Mouse (Mus musculus) thymus, postnatal 10 days (tissue): ENCODE measurements around the gene Actg2.

Source experiments
- DNase-seq, 2 experiments: peaks; one replicate each; pipeline ENCODE4 v3.0.0; 2021; ENCODE audit warnings: low spot score in 2 of 2

Actg2 gene

DNA sequence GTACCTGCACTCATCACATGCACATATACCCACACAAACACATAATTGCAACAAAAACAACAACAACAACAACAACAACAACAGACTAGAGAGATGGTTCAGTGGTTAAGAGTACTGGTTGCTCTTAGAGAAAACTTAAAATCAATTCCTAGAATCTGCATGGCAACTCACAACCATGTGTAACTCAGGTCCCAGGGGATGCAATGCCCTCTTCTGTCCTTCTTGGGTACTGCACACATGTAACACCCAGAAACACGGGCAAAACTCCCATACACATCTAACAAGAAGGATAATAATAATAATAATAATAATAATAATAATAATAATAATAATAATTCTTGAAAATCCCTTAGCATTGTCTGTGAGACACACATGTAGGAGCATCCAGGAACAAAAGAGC, 23.6 kb downstream of the Actg2 start:
- DNase-seq, result peak; percentile 49 to 70

DNA sequence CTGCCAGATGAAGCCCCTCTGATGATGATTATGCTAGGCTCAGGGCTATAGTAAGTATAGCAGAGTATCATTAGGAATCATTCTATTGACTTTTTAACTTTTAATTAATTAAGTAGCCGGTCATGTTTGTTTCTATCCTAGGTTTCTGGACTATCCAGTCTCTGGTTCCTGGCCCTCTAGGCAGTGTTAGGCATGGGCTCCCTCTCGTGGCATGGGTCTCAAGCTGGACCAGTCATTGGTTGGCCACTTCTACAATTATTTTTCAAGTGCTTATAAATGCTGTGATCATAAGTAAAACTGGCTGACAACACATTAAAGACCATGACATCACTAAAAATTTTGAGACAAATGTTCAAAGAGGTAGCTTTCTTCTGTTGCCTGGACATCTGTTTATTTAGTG, 25.9 kb downstream of the Actg2 start:
- DNase-seq, result no peak

DNA sequence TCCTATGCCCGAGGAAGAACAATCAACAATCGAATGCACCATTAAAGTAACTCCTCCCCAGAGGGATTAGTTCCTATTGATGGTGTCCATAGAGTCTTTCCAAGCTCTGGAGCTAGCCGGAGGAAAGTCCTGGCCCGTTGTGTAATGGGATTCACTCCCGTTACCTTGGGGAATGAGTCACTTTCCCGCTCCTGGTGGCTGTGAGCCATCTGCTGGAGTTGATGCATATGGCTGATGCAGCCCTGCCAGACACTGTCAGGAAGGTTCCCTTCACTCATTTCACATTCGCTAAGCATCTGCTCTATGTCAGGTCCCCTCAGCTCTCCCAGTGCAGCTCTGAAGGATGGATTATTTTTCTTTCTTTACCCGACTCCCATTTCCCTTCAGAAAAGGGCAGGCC, 26.6 kb downstream of the Actg2 start:
- DNase-seq, result no peak

DNA sequence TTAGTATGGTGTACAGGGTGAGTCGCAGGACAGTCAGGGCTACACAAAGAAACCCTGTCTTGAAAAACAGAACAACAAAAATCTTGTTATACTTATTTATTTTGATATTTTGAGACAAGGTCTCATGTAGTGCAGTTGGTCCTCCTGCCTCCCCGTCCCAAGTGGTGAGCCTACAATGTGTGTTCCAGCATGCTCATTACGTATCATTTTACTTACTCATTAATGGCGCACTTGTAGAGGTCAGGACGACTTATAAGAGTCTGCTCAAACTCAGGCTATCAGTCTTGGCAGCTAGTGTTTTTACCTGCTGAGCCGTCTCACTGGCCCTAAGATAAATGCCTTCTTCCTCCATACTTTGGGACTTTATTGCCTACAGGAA, 28.9 kb downstream of the Actg2 start:
- DNase-seq, result no peak

DNA sequence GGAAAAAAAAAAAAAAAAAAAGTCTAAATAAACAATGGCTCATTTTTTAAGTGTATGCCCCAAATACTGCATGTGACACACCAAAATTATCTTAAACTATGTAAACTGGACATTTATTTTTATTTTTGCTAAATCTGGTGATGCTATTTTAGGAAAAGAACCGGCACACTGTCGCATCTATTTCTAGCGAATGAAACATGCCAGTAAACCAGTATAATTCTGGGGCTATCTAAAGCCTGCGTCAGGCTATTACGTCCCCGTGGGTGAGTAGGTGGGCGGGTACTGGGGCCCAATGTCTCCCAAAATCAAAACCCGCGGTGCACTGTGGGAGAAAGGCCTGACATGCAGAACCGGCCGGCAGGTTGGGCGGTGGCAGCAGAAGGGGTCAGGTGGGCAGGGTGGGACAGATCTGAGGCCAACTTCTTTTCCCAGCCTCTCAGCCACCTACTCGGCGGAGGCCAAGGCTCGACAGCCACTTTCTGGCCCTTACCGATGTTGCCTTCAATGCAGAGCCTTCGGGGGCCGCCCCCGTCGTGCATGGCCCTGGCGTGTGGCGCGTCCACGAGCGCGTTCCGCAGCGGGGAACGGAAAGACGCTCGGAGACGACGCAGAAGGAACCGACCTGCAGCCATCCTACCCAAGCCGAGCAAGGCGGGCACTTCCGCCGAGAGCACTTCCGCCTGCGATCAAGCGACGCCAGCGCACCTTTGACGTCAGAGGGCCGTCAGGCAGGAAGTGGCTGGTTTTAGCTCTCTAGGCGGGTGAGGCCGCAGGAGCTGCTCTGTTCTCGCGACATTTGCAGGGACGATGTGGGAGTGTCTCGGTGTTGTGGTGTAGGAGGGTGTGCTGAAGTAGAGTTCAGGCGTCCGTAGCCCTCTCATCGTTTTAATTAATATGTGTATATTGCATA, 29.6 kb downstream of the Actg2 start, which contains the start of gene Dguok:
Gene Dguok, minus strand, starts transcription at position 712 of the 910 bp plus-strand sequence.
- DNase-seq, result peak; percentile 97 to 98

DNA sequence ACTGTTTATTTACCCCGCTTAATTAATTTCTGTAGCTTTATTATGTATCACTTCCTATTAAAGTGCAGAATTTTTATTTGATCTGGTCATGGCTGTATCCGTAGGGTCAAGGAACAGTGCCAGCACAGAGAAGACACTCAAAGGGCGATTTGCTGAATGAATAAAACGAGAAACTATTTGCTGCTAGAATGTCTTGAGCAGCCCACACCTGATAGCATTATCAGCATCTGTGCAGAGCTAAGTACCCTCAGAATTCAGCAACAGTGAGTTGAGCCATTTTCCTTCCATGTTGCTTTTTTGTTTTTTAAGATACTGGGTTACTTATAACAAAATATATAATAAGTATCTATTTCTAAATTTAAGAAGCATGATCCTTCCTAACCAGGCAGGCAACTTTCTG, 30.5 kb downstream of the Actg2 start:
- DNase-seq, result no peak

DNA sequence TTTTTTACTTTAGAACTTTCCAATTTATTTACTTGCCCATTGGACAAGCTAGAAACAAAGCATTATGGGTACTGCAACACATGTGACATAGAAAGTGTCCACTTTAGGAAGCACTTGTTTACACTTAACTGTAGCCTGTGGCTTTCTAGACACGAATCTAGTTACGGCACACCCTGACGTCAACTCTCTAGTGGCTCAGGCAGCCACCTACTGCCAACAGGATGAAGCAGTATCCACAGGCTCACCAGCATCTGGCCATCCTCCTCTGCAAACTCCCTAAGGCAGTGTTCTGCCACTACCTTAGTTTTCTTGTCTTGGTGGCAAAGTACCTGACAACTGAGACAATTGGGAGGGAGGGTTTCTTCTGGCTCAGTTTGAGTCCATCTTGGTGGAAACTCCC, 32.7 kb downstream of the Actg2 start:
- DNase-seq, result no peak

DNA sequence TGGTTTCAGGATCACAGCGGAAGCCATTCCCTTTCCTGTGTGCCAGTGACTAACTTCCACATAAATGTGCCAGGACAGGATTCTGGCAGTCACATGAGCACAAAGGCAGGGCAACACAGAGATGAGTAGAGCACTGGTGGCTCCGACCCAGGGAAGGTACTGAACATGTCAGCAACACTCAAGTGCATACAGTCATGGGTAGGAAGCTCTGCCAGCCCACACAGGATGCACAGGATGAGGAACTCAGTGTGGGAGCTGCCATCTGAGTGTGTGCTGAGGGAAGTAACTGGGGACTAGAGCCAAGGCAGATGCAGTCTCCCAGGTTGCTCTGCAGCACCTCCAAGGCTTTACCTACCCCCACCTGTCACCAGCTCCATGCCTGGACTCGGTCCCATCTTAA, 33.4 kb downstream of the Actg2 start:
- DNase-seq, result no peak

DNA sequence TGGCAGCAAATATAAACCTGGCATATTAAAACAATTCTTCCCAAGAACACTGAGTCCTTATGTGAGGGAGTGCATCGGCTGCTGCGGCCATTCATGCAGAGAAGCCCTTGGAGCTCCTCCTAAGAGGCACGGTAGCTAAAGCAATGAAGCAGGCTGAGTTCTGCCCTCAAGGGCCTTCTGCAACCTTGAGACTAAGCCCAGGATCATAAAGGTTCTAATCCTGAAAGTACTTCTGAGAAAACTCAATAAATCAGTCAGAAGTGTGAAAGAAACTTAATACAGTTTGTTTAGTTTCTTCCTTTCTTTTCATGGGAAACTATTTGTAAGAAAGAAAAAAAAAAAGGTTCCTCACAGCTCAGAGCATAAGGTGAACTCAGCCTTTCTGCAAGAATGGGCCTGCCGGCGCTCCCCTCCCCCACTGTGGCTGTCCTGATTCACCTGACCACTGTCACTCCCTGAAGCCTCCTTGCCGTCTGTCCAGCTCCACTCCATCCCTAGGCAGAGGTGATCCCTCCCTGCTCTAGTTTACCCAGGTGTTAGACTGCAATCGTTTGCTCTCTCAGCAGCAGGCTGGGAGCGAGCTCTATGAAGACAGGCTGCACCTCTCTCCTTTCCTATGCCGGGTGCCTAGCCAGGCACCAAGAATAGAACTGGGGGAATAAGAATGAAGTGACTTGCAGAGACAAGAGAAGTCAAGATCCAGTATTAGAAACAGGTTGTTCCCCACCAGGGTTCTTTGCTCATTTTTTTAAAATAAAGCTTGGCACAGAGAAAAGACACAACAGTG, 34.3 kb downstream of the Actg2 start:
- DNase-seq, result no peak

DNA sequence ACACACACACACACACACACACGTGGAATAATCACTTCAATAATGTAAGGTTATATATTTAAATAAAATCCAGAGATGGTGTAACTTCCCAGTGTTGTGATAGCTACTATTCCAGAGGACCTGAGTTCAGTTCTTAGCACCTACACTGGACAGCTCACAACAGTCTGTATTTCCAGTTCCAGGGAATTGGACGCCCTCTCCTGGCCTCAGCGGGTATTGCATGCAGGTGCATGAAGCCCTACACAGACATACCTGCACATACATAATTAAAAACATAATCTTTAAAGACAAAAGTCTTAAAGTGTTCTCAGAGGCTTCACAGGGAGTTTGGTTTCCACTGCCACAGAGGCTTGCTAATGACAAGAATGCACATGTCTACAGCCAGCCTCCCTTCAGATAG, 35.6 kb downstream of the Actg2 start:
- no peak for DNase-seq

DNA sequence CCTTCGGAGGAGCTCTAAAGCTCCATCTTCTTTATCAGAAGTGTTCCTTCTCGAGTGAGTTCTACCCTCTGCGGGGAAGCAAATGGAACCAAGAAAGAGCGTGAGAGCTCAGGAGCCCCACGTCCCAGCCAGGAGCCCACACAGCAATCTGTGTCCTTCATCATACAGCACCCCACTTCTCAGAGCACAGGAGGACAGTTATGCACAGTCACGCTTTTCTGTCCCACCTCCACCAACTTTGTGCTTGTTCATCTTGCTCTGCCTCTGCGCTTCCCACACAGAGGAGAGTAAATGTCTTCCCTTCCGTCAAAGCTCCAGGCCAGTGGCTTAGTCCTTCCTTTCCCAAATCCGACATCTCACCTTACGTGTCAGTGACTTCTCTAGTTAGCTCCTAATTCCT, 37.0 kb downstream of the Actg2 start:
- no peak for DNase-seq

DNA sequence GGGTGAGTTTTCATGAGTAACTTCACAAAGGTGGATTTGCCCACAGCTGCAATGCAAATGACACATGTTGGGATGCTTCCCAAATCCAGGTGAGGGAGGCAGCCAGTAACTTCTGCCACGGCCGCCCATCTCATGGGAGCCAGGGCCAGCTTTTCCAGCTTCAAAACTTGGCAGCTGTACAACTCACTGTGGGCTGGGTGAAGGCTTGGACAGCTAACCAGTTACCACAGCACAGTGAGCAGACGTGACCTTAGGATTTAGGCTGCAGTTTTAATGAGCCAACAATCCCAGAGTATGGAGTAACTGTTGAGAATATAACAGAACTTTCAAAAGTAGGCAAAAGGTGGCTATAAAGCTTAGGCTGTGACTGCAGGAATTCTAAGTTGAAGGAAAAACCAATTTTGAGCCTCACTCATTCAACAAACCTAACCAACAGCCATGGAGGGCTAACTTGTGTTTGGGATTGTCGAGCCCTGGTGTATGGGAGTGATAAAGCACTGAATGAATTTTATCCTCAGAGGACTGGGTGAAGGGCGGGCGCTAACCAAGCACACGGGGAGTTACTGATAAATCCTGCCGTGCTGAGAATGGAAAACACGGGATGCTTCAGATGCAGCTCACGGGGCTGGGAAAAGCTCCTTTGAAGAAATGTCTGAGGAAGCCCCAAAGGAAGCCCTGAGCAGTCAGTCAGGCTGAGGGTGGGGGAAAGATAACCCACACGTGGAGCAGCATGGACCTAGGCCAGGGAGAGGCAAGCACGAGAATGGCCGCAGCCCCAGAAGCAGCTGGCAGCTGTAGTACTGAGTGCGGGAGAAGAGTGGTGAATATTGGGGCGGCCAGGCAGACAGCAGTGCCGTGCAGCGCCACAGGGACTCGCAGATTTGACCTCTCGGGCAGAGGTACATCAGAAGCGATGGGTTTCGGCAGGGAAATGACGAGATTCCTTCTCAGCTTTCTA, 39.0 kb downstream of the Actg2 start:
- DNase-seq, result no peak

DNA sequence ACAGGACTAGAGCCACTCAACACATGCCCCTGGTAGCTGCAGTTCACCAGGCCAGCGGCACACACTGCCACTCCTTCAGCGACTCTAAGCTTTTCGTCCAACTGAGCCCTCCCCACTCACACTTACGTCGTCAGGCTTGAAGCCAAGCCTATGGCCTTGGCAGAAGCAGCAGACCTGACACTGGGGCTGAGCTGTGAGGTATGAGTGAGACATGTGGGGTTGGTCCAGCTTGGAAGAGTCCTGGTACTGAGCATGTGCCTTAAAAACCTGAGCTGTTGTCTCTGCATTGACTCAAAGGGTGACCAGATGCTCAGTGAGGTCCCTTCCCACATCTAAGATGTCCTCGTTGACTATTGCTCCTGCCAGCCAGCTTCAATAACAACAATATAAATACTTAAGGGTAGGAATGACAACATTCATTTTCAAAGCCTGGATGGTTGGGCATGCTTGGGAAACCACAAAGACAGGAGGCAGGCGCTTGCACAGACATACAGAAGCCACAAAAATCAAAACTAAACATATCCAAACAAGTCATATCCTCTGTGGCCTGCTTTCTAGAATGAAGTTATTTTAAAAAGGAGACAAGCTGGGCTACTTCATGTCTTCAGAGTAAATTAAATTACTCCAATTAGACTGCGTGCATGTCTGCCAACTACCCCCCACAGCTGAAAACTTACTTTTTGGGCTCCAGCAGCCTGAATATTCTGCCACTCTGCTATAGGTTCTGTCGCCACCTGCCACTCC, 39.9 kb downstream of the Actg2 start:
- no peak for DNase-seq

DNA sequence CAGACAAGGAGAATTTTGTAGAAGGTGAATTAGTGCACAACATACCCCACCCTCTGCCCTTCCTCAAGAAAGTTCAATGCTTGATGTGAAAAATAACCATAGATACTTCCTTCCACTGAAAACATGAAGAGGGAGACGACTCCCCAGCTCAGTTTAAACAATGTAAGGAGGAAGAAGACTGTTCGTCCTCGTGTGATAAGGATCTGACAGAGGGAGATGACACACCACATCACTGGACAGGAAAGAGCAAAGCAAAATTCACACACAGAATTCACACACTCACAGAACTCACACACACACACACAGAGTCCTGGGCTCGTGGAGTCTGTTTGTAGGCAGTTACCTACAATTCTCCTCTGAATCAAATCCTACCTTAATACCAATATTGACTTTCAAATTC, 45.4 kb downstream of the Actg2 start:
- no peak for DNase-seq

DNA sequence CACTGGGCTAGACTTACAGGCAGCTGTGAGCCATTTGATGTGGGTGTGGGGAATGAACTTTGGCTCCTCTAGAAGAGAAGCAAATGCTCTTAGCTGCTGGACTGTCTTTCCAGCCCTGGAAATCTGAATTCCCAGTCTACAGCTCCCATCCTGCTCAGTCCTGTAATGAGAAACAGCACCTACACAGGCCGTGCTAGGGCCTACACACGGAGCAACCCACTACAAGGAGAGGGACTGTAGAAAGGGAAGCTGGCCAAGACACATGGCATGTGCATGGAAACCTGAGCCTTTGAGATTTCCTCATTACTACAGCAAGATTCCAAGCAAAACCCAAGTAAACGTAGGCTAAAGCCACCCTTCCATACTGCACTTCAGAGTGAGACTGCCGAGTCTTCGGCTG, 47.9 kb downstream of the Actg2 start:
- no peak for DNase-seq

DNA sequence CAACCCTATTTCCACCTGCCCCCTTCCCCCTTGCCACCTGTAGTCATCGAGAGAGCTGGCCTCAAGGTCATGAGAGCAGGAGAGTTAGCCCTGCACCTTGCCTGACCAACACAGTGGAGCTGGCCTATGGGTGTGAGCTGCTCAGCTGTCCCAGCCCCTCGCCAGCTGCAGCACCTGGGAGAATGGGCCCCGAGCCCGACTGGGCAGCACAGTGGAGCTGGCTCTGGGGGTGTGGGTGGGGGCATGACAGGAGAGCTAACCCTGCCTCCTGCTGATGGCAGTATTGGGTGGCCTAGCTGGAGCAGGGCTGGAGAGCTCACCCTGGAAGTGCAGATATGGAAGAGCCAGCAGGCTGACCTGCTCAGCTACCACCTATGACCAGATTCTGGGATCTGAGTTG, 48.8 kb downstream of the Actg2 start:
- no peak for DNase-seq

DNA sequence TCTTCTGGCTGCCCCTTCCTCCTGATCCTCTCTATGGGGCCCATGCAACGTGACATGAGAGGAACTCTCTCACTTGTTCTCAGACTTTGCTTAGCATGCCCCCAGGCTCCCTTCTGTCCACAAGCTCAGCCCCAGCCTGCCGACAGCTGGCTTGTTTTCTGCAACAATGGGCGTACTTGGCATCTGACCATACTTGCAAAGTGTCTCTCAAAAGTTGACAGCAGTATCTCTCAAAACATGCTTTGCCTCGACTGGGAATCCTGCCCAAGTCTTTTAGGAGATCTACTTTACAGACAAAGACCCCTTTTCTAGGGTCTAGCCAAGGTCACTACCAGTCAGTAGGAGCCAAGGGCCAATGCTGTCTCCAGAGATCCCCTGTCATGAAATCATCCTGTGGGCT, 50.2 kb downstream of the Actg2 start:
- no peak for DNase-seq

DNA sequence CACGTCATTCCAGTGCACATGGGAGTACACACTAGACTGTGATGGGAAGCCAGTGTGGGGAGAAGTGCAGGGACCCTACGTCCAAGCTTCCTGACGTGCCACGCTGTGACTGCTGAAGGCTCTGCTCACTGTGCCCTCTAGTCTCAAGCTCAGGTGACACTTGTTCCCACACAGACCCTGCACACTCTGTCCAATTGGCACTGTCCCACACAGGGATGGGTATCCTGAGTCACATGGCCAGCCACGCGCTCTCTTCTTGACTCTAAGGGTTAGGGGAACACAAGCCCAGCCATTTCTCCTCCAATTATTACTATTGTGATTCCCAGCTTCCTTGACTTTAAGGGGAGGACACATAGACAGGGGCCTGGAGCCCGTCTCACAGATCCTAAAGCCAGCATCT, 52.3 kb downstream of the Actg2 start:
- DNase-seq, result no peak

DNA sequence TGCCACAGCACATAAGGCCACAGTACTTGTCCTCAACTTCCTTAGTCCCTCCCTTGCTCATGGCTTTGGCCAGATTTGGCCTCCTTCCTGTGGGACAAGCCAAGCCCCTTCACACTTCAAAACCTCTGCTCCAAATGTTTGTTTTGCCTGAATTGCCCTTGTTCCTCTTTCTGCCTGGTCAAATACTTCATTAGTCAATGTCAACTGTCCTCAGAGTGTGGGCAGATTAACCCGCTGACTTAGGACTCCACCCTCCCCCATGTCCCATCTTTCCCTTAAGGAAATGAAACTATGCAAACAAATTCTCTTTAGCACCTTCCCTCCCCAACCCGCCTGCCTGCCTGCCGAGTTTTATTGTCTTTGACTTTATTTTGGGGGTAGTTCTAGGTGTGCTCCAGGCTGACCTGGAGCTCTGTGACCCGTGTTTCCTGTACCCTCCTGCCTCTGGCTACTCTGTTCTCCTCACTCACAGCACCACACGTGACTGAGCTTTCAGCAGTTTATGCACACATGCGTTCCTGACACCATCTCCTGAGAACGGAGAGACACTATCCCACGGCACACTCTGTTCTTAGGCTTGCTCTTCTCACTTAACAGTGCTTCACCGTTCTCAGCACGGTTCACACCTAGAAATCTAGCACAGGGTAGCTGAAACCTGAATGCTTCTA, 53.5 kb downstream of the Actg2 start:
- DNase-seq, result no peak

DNA sequence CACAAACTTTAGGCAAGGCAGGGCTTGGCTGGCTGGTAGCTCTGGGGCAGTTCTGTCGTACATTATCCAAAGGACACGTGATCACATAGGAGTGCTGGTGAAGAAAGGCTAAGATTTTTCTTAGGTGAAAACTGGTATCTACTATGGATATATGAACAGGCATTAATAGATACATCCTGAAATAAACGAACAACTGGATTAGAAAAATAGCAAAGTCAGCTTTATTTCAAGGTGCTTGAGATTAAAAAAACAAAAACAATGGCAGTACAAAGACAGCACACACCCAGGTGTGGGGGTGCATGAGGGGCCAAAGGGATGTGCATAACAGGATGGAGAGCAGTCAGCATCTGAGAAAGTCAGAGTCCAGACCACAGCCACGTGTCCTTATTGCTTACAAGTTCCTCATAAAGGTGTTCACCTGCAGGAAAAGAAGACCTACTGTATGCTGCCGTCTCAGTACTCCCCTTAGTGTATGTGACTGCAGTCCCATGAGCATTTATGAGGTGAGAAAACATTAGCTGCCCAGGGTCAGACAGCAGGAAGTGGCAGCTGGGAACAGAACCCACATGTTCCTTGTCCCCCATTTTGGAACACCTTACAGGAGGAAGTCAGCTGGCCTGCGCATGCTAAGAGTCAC, 55.9 kb downstream of the Actg2 start:
- no peak for DNase-seq
